Mouse (Mus musculus) gastrocnemius, adult 2 months (tissue): ENCODE data around the gene Zfp454. TPM values are rescaled to one million over a fixed set of nuclear protein-coding genes. Genes with fewer than 3 reads are reported as not detected.

Experiments
- DNase-seq: peaks from one replicate; pipeline ENCODE4 v3.0.0; 2022
- H3K27ac ChIP-seq: fragments of 200-600 bp; 2 replicates; pipeline ENCODE4 v1.8.1; 2022; ENCODE audit warnings: mild to moderate bottlenecking
- H3K4me3 ChIP-seq: fragments of 200-600 bp; 2 replicates; pipeline ENCODE4 v1.8.1; 2022; ENCODE audit warnings: mild to moderate bottlenecking, moderate library complexity
- CTCF ChIP-seq: fragments of 200-600 bp; IDR thresholded peaks from 2 replicates; pipeline ENCODE4 v1.8.1; 2022; ENCODE audit warnings: antibody characterized with exemption, mild to moderate bottlenecking, moderate library complexity
- intact Hi-C: fragments of 180-260 bp; cut with DNase I; formaldehyde crosslinking; loops from one replicate; pipeline ENCODE4 v1.15.1; 2025
- long read RNA-seq, 2 experiments: library from polyadenylated mRNA; stranded (forward); transcript quantifications; one replicate each; pipeline ENCODE4 v2.0.0; 2021
- total RNA-seq, 2 experiments: library from RNA; stranded (reverse); gene quantifications; 2 replicates each; pipeline ENCODE4 v1.2.3; 2021

Zfp454 gene
- 1 to 10 TPM; 1.9 to 3.2 TPM for total RNA-seq
- long read RNA-seq, experiment 1, partial matches to known transcripts: 0 of 2 reads
- long read RNA-seq, experiment 1, other reads (novel, unspliced or antisense): 0 of 2 reads
- long read RNA-seq, experiment 2, partial matches to known transcripts: 0 of 3 reads
- long read RNA-seq, experiment 2, other reads (novel, unspliced or antisense): 0 of 3 reads

- H3K27ac ChIP-seq: peak within 1 kb of the TSS; percentile 76
- peak; percentile 88 for DNase-seq
- intact Hi-C loops: loop anchor here (5.0 kb wide), 1 partner anchor 45 kb away; the partner anchor contains the start of gene Zfp879
- TF ChIP-seq CTCF: no peak
- peak within 1 kb of the TSS; percentile 79 for H3K4me3 ChIP-seq
Measured at GRCm38 (mm10) chr11:50887390-50888128, at the start of gene Zfp454. Gene Zfp454, minus strand, starts transcription at chr11:50887651.

- DNase-seq: no peak
- intact Hi-C loops: loop anchor here (5.0 kb wide), 1 partner anchor 105 kb away; the partner anchor contains the start of gene Zfp354c
- Histone ChIP-seq H3K27ac (no peak overlapping the region; the same call in 1 of the 2 replicates), H3K4me3 (peak overlapping the region; percentile 89)
- no peak for TF ChIP-seq CTCF
Measured at GRCm38 (mm10) chr11:50932040-50932439, 44.6 kb upstream of the Zfp454 start.

GRCm38 (mm10) chr11:50931451-50931866 is 44.0 kb upstream of the Zfp454 start, which contains the start of gene Zfp354b:
Gene Zfp354b, minus strand, starts transcription at chr11:50931633.
- Histone ChIP-seq H3K4me3 (peak within 1 kb of the TSS; percentile 89), H3K27ac (peak within 1 kb of the TSS; percentile 86)
- intact Hi-C loops: loop anchor here (1.0 to 5.0 kb wide), 2 partner anchors 104 to 128 kb away; partner anchors contain the start of genes Zfp354a and Zfp354c
- no peak for TF ChIP-seq CTCF
- peak; percentile 88 for DNase-seq

DNA sequence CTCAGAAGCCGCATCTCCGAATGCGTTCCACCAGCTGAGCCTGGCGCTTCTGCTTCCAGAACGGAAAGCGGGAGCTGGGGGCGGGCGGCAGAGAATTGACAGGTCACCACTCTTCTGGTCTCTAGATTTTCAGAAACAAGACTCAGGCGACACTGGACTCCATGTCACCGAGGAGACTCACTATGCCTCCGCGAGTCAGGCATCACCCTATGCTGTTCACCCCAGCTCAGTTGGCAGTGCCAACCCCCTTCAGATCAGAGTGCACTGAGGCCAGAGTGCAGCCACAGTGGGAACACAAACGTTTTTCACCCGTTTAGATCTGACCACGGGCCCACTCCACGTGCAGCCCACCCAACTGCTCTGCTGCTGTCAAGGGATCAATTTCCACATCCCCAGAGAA is 43.6 kb upstream of the Zfp454 start:
- H3K27ac ChIP-seq: peak overlapping the region; percentile 86
- peak overlapping the region; percentile 89 for H3K4me3 ChIP-seq
- TF ChIP-seq CTCF: no peak
- intact Hi-C loops: loop anchor here (1.0 to 5.0 kb wide), 2 partner anchors 104 to 128 kb away; partner anchors contain the start of genes Zfp354a and Zfp354c
- no peak for DNase-seq

DNA sequence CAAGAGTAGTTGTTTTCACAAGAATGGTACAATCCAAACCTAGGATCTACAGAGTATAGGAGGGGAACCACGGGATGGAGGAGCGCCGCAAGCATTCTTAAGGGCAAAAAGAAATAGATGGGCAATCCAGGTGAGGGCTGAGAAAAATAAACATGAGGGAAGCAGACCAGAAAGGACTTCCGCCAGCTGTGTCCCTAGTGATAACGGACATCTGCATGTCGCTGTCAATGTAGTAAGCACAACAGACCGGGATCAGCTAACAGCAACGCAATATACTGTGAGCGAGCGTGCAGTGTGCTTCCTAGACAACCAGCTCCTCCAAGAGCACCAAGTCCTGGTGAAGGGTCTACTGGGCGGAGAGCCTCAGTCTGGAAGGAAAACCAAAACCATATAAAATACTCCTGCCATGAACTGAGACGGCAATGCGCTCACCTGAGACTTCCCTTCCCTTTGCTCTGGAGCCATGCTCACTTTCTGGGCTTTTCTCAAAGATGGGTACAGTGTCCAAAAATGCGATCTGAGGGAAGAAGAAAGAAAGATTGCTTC is 43.1 kb upstream of the Zfp454 start:
- no peak for TF ChIP-seq CTCF
- intact Hi-C loops: loop anchor here (1.0 to 5.0 kb wide), 2 partner anchors 103 to 129 kb away; partner anchors contain the start of genes Zfp354a and Zfp354c
- H3K27ac ChIP-seq: peak overlapping the region; percentile 86; the same call in 1 of the 2 replicates
- DNase-seq: no peak
- peak overlapping the region; percentile 89 for H3K4me3 ChIP-seq

DNA sequence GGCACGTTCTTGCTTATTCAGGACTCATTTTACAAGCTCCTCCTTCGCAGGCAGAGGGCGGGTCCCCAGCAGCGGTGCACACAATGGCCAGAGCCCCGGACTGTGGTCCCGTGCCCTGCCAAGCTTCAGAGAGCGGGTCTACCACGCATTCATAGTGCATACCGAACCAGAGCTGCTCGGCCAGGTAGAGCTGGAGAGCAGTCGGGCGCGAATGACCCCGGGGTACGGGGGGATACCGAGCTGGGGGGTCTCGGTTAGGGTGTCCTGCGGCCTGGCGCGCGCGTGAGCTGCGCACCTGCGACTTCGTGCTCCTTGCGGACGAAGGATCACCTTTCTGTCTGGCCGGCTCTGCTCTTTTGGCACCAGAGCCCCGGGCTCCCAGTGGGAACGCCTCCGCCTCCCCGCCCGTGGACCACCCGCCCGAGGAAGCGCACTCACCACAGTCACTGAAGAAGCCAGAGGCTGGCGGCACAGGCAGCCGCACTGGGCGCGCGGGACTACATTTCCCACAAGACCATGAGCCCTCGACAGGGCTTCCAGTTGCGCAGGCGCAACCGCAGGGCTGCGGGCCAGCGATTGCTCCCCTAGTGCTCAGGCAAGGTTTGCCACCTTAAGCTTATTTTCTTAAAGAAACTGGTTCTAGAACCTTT is 28.3 kb upstream of the Zfp454 start, which contains the start of gene Zfp2:
TSS of gene Zfp2 (minus strand) at position 495 of the 650 bp plus-strand sequence.
- intact Hi-C loops: loop anchor here (1.0 kb wide), 1 partner anchor 74 kb away; the partner anchor contains the start of gene Zfp879
- peak; percentile 96 for DNase-seq
- Histone ChIP-seq H3K27ac (peak within 1 kb of the TSS; percentile 89), H3K4me3 (peak within 1 kb of the TSS; percentile 94)
- TF ChIP-seq CTCF: peak; percentile 82

DNA sequence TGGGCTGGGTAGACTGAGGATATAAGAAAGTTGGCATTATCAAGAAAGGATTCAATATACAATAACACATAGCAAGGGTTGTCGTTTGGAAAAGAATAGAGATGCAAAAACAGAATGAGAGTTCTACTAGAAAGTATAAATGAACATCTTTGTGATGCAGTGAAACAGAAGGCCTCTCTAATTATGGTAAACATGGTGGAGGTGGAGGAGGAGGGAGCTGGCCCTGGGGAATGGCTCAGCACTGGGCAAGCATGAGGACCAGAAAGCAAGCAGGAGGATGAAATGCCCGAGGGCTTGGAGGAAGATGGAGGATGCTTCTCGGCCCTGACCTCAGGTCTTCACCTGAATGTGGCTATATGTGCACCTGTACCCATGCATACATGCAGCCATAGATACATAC is 27.0 kb upstream of the Zfp454 start:
- intact Hi-C loops: no loop called here
- DNase-seq: no peak
- Histone ChIP-seq H3K4me3 (no peak overlapping the region), H3K27ac (no peak overlapping the region)
- TF ChIP-seq CTCF: no peak

- H3K4me3 ChIP-seq: no peak overlapping the region
- no peak for TF ChIP-seq CTCF
- intact Hi-C loops: no loop called here
- DNase-seq: no peak
- H3K27ac ChIP-seq: no peak overlapping the region
Measured at GRCm38 (mm10) chr11:50913301-50913700, 25.9 kb upstream of the Zfp454 start.

DNA sequence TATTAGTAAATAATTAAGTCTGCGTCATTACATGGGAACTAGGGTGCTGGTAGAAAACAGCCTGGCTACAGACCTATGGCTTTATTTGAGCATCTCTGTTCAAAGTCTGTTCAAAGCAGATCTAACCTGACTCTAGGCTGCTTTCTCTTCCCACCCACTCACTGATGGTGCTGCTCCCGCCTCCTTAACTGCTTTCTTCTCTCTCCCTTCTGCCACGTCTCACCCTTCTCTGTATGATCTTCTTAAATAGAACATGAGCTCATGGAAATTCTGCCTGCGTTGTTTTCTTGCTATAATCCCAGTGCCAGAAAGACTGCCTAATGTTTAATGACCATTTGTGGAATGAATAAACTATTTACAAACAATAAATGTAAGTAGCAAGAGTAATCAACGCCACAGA is 20.7 kb upstream of the Zfp454 start:
- no peak for DNase-seq
- TF ChIP-seq CTCF: no peak
- intact Hi-C loops: no loop called here
- Histone ChIP-seq H3K27ac (no peak overlapping the region), H3K4me3 (no peak overlapping the region)

DNA sequence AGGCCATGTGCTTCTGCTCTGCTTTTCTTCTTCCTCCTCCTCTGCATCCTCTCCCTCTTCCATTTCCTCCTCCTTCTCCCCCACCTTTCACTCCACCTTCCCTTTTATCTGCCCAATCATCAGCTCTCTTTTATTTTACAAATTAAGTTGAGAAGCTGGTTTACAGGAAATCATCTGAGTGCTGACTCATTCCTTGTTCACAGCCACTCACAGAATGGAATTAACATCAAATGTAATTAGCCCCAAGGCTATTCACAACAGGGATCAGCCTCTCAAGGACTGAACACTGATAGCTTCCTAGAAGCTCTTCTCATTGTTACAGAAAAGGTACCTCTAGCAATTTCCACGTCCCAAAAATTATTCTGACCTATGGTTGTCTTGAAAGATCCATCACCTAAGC is 9.9 kb upstream of the Zfp454 start:
- no peak for TF ChIP-seq CTCF
- DNase-seq: no peak
- intact Hi-C loops: no loop called here
- H3K27ac ChIP-seq: no peak overlapping the region
- no peak overlapping the region for H3K4me3 ChIP-seq

- no peak overlapping the region for H3K4me3 ChIP-seq
- H3K27ac ChIP-seq: no peak overlapping the region
- intact Hi-C loops: no loop called here
- no peak for DNase-seq
- no peak for TF ChIP-seq CTCF
Measured at GRCm38 (mm10) chr11:50892441-50892840, 5.0 kb upstream of the Zfp454 start.

DNA sequence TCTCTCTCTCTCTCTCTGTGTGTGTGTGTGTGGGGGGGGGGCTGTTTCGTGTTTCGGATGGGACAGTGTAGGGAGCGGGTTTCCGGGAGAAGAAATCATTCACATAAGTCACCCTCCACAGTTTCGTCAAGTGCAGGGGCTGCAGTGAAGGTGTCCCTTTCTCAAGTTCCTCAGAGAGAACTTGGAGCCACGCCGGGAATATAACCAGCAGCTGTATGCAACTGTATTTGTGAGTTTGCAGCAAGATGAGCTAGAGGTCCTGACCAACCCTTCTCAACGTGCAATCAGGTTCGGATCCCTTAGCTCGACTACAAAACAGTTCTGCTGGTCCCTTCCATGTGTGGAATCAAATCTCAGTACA is 538 bp downstream of the Zfp454 start:
- DNase-seq: peak; percentile 20

More for the DNA sequence above, 538 bp downstream of the Zfp454 start:
- peak overlapping the region; percentile 79 for H3K4me3 ChIP-seq
- intact Hi-C loops: loop anchor here (5.0 kb wide), 1 partner anchor 45 kb away; the partner anchor contains the start of gene Zfp879
- H3K27ac ChIP-seq: peak overlapping the region; percentile 76
- no peak for TF ChIP-seq CTCF
